Mouse (Mus musculus): ENCODE data around the gene Chrnb2. TPM values are rescaled to one million over a fixed set of nuclear protein-coding genes. Genes with fewer than 3 reads are reported as not detected.

Chrnb2 gene
- total and polyA plus RNA-seq, 2 experiments from 2014 or later = 0.11 to 0.20 TPM

DNA sequence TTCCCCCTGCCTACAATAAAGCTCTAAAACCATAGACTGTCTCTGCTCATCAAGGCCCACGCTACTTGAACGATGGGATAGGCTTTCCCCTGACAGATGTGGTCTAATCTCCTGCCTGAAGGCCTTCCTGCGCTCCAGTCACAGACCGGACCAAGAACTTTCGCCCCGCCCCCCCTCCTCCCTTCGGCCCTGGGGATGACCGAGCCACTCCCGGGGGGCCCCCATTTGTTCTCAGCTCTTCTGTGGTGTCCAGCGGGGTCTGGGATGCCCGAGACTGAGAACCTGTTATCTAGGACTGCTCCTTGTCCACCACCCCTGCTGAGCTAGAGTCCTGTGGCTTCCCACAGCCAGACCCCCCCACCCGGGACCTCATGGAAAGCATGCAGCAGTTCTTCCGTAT lies 35.0 kb upstream of the Chrnb2 start:
- no peaks in the 10 kb centered on the region for H3K36me3 ChIP-seq (replicated peaks; ENCODE audit: control insufficient read depth, insufficient read depth, low read length)
- TF ChIP-seq EP300 (IDR thresholded peaks at IDR 0.05; ENCODE audit: low read depth) = no peak
- no peak for TF ChIP-seq CTCF (IDR thresholded peaks at IDR 0.05; ENCODE audit: low read depth)
- H3K4me1 ChIP-seq (ENCODE audit: control insufficient read depth, insufficient read depth) = no peaks in the 10 kb centered on the region; the same call in 1 of the 2 replicates
- ATAC-seq (ENCODE audit: insufficient read depth, low read depth) (no peak), DNase-seq (ENCODE audit: low spot score) (no peak)
- no peak overlapping the region for H3K9ac ChIP-seq (replicated peaks; ENCODE audit: low read depth, low read length)
- no peaks in the 10 kb centered on the region for H3K27me3 ChIP-seq (ENCODE audit: control insufficient read depth, insufficient read depth, low read length)
- no peak overlapping the region for H3K4me3 ChIP-seq (ENCODE audit: low read depth, low read length)
- WGBS = 7% methylated on average over 13 of the region's 13 CpGs
- H3K9me3 ChIP-seq (replicated peaks; ENCODE audit: control insufficient read depth, low read length) = no peaks in the 10 kb centered on the region
- no peak overlapping the region for H3K27ac ChIP-seq (ENCODE audit: low read depth)
- peak overlapping the region; percentile 41 for H3K4me2 ChIP-seq (ENCODE audit: low read depth, low read length)

DNA sequence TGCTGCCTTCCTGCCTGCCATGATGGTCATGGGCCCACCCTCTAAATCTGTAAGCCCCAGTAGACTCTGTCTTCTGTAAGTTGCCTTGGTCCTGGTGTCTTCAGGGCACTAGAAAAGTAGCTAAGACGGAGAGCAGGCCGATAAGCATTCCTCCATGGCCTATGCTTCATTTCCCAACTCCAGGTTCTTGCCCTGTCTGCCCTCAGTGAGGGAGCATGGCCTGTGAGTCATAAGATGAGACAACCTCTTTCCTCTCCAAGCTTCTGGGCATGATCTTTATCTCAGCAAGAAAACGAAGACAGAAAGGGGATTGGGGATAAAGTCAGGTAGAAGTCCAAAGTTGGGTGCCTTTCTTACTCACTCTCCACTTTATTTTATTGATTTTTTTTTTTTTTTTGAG lies 34.1 kb upstream of the Chrnb2 start:
- H3K27ac ChIP-seq (ENCODE audit: low read depth) = no peak overlapping the region
- no peaks in the 10 kb centered on the region; the same call in 1 of the 2 replicates for H3K4me1 ChIP-seq (ENCODE audit: control insufficient read depth, insufficient read depth)
- WGBS = 81% methylated on average over 3 of the region's 3 CpGs
- no peaks in the 10 kb centered on the region for H3K27me3 ChIP-seq (ENCODE audit: control insufficient read depth, insufficient read depth, low read length)
- ATAC-seq (ENCODE audit: insufficient read depth, low read depth) (no peak), DNase-seq (ENCODE audit: low spot score) (no peak)
- H3K4me2 ChIP-seq (ENCODE audit: low read depth, low read length) = no peak overlapping the region
- no peak for TF ChIP-seq EP300 (IDR thresholded peaks at IDR 0.05; ENCODE audit: low read depth)
- TF ChIP-seq CTCF (IDR thresholded peaks at IDR 0.05; ENCODE audit: low read depth) = no peak
- H3K4me3 ChIP-seq (ENCODE audit: low read depth, low read length) = no peak overlapping the region
- H3K9ac ChIP-seq (replicated peaks; ENCODE audit: low read depth, low read length) = no peak overlapping the region
- H3K9me3 ChIP-seq (replicated peaks; ENCODE audit: control insufficient read depth, low read length) = no peaks in the 10 kb centered on the region
- no peaks in the 10 kb centered on the region for H3K36me3 ChIP-seq (replicated peaks; ENCODE audit: control insufficient read depth, insufficient read depth, low read length)

DNA sequence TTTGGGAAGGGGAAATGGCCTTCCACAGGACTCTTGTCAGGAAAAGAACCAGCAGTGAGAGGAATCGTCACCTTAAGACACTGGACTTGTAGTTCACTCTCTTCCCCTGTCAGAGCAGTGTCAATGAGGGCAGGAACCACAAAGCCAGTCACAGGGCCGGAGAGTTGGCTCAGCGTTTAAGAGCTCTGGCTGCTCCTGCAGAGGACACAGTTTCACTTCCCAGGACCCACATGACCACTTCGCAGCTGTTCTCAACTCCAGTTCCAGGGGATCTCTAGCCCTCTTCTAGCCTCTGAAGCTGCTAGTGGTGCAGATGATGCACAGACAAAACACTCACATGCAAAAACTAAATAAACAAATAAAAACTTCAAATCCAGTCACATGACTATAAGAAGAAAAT lies 31.9 kb upstream of the Chrnb2 start:
- TF ChIP-seq EP300 (IDR thresholded peaks at IDR 0.05; ENCODE audit: low read depth) = no peak
- no peak for TF ChIP-seq CTCF (IDR thresholded peaks at IDR 0.05; ENCODE audit: low read depth)
- no peaks in the 10 kb centered on the region; the same call in 1 of the 2 replicates for H3K4me1 ChIP-seq (ENCODE audit: control insufficient read depth, insufficient read depth)
- H3K4me3 ChIP-seq (ENCODE audit: low read depth, low read length) = no peak overlapping the region
- H3K36me3 ChIP-seq (replicated peaks; ENCODE audit: control insufficient read depth, insufficient read depth, low read length) = no peaks in the 10 kb centered on the region
- H3K27ac ChIP-seq (ENCODE audit: low read depth) = no peak overlapping the region
- DNase-seq (ENCODE audit: low spot score) = no peak
- H3K27me3 ChIP-seq (ENCODE audit: control insufficient read depth, insufficient read depth, low read length) = no peaks in the 10 kb centered on the region
- no peak overlapping the region for H3K9ac ChIP-seq (replicated peaks; ENCODE audit: low read depth, low read length)
- H3K4me2 ChIP-seq (ENCODE audit: low read depth, low read length) = no peak overlapping the region
- no peaks in the 10 kb centered on the region for H3K9me3 ChIP-seq (replicated peaks; ENCODE audit: control insufficient read depth, low read length)
- ATAC-seq (ENCODE audit: insufficient read depth, low read depth) = peak; percentile 30; the same call in 1 of the 2 replicates
- WGBS = 31% methylated on average over 4 of the region's 4 CpGs

DNA sequence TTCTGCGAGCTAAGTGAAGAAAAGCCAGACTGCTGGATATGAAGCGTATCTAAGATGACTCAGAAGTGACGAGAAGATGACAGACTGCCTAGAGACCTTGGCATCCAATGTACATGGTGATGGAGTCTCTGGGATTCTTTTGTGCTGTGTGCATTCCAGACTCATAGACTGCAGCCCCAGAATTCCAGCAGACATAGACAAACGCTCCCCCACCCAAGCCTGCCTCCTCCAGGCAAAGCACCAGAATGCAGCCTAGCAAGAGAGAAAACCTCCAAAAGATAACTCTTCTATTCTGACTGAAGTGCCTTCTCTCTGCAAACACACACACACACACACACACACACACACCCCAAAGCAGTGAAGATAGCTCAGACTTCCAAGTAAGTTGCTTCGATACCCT lies 31.3 kb upstream of the Chrnb2 start:
- ATAC-seq (ENCODE audit: insufficient read depth, low read depth) = no peak
- Histone ChIP-seq H3K27me3 (ENCODE audit: control insufficient read depth, insufficient read depth, low read length) (no peaks in the 10 kb centered on the region), H3K9ac (replicated peaks; ENCODE audit: low read depth, low read length) (no peak overlapping the region), H3K4me2 (ENCODE audit: low read depth, low read length) (no peak overlapping the region), H3K36me3 (replicated peaks; ENCODE audit: control insufficient read depth, insufficient read depth, low read length) (no peaks in the 10 kb centered on the region), H3K9me3 (replicated peaks; ENCODE audit: control insufficient read depth, low read length) (no peaks in the 10 kb centered on the region), H3K4me3 (ENCODE audit: low read depth, low read length) (no peak overlapping the region), H3K27ac (ENCODE audit: low read depth) (no peak overlapping the region), H3K4me1 (ENCODE audit: control insufficient read depth, insufficient read depth) (no peaks in the 10 kb centered on the region; the same call in 1 of the 2 replicates)
- TF ChIP-seq CTCF (IDR thresholded peaks at IDR 0.05; ENCODE audit: low read depth) (no peak), EP300 (IDR thresholded peaks at IDR 0.05; ENCODE audit: low read depth) (no peak)
- WGBS = 41% methylated on average over 5 of the region's 5 CpGs
- no peak for DNase-seq (ENCODE audit: low spot score)

DNA sequence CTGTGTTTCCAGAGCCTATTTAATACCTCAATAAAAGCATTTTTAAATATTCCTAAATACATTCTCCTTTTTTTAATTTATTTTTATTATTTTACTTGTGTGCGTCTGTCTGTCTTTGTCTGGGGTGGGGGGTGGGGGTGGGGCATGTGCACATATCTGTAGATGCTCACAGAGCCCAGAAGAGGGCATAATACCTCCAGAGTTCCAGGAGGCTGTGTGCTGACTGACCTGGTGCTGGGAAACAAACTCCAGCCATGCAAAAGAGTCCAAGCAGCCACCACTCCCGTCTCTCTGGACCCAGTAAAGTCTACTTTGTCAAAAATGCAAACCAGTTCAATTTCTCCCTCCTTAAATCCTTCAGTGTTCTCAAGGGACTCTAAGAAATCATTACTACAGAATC lies 30.2 kb upstream of the Chrnb2 start:
- no peak for ATAC-seq (ENCODE audit: insufficient read depth, low read depth)
- WGBS = 54% methylated on average over 2 of the region's 2 CpGs
- no peak for TF ChIP-seq EP300 (IDR thresholded peaks at IDR 0.05; ENCODE audit: low read depth)
- no peak for TF ChIP-seq CTCF (IDR thresholded peaks at IDR 0.05; ENCODE audit: low read depth)

DNA sequence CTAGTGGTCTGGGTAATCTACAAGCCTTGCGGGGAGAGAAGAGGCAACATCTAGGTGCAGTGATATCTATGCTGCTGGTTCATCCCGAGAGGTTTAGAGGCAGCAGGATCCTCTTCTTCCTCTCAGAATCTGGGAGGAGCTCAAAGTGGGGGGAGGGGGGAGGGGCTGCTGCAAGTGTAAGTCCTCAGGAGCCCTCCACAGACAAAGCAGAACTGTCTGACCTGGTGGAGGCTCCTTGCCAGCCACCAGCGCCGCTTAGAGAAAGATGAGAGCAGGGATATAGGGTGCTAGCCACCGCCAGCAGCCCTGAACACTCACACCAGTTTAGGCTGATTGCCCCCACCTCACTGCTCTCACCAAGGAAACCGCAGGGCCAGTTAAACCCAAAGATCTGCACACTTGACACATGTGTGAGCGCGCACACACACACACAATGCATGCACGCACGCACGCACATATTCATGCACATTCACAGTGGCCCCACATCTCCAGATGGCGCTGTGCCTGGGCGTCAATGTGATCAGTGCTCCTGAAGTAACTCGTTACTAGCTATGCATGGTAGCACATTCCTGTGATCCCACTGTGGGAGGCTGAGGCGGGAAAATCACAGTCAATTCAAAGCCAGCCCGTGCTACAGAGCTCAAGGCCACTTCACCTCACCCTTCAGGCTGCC lies 24.4 kb upstream of the Chrnb2 start:
- WGBS = 69% methylated on average over 16 of the region's 16 CpGs
- no peaks in the 10 kb centered on the region for H3K36me3 ChIP-seq (replicated peaks; ENCODE audit: control insufficient read depth, insufficient read depth, low read length)
- H3K27ac ChIP-seq (ENCODE audit: low read depth) = no peak overlapping the region
- no peaks in the 10 kb centered on the region for H3K4me1 ChIP-seq (ENCODE audit: control insufficient read depth, insufficient read depth)
- ATAC-seq (ENCODE audit: insufficient read depth, low read depth) = no peak
- 0 out of 2 replicates have a peak, but pooled peaks cover 3% of the 10 kb centered on the region for H3K27me3 ChIP-seq (ENCODE audit: control insufficient read depth, insufficient read depth, low read length)
- H3K4me3 ChIP-seq (ENCODE audit: low read depth, low read length) = no peak overlapping the region
- H3K9me3 ChIP-seq (replicated peaks; ENCODE audit: control insufficient read depth, low read length) = no peaks in the 10 kb centered on the region
- H3K9ac ChIP-seq (replicated peaks; ENCODE audit: low read depth, low read length) = no peak overlapping the region
- TF ChIP-seq CTCF (IDR thresholded peaks at IDR 0.05; ENCODE audit: low read depth) (no peak), EP300 (IDR thresholded peaks at IDR 0.05; ENCODE audit: low read depth) (no peak)
- DNase-seq (ENCODE audit: low spot score) = no peak
- no peak overlapping the region for H3K4me2 ChIP-seq (ENCODE audit: low read depth, low read length)

More for the DNA sequence above, 30.2 kb upstream of the Chrnb2 start:
- H3K27ac ChIP-seq (ENCODE audit: low read depth) = no peak overlapping the region
- H3K9ac ChIP-seq (replicated peaks; ENCODE audit: low read depth, low read length) = no peak overlapping the region
- H3K27me3 ChIP-seq (ENCODE audit: control insufficient read depth, insufficient read depth, low read length) = no peaks in the 10 kb centered on the region
- DNase-seq (ENCODE audit: low spot score) = no peak
- H3K9me3 ChIP-seq (replicated peaks; ENCODE audit: control insufficient read depth, low read length) = no peaks in the 10 kb centered on the region
- no peak overlapping the region for H3K4me2 ChIP-seq (ENCODE audit: low read depth, low read length)
- no peaks in the 10 kb centered on the region for H3K36me3 ChIP-seq (replicated peaks; ENCODE audit: control insufficient read depth, insufficient read depth, low read length)
- no peaks in the 10 kb centered on the region; the same call in 1 of the 2 replicates for H3K4me1 ChIP-seq (ENCODE audit: control insufficient read depth, insufficient read depth)
- no peak overlapping the region for H3K4me3 ChIP-seq (ENCODE audit: low read depth, low read length)
